Mouse (Mus musculus) ES-E14 (cell line): Measurements from ENCODE around the gene Parp2.

Source experiments
- CHD2 ChIP-seq: IDR thresholded peaks from 2 replicates; pipeline ENCODE4 v1.6.1; 2014; ENCODE audit warnings: mild to moderate bottlenecking, low read depth, low read length, inconsistent platforms
- HCFC1 ChIP-seq: IDR thresholded peaks from 2 replicates; pipeline ENCODE4 v1.6.1; 2012; ENCODE audit warnings: low read length, inconsistent platforms, borderline replicate concordance; ENCODE audit not compliant: insufficient read depth
- MAFK ChIP-seq: IDR thresholded peaks from 2 replicates; pipeline ENCODE4 v1.6.1; 2014; ENCODE audit warnings: mild to moderate bottlenecking, low read depth, low read length, inconsistent platforms; ENCODE audit not compliant: insufficient read depth
- ZC3H11A ChIP-seq: IDR thresholded peaks from 2 replicates; pipeline ENCODE4 v1.6.1; 2012; ENCODE audit warnings: low read depth, mild to moderate bottlenecking, inconsistent platforms, low read length, borderline replicate concordance
- ZNF384 ChIP-seq: IDR thresholded peaks from 2 replicates; pipeline ENCODE4 v1.6.1; 2012; ENCODE audit warnings: low read depth, low read length, inconsistent platforms

DNA sequence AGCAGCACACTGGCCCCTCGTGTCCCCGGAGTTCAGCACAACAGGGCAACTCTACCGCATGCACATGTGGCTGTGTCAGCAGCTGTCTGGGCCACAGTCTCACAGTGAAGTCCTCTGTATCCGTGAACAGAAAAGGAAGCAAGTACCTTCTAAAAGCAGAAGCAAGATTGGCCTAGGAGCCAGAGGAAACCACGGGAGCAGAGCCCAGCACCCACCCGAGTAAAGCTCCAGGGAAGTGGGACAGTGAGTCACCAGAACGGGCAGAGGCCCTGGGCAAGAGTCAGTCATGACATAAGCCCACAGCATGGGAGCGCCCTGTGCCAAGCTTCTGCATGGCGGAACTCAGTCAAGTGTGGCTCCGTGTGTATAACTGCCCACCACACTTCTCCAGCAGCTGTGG, 26.3 kb downstream of the Parp2 start:
- no peak for TF ChIP-seq HCFC1
- TF ChIP-seq ZC3H11A = no peak
- no peak for TF ChIP-seq CHD2
- TF ChIP-seq ZNF384 = no peak
- TF ChIP-seq MAFK = no peak
